Mouse (Mus musculus) gastrocnemius, postnatal 25 days (tissue): ENCODE data around the gene Scaper. TPM values are rescaled to one million over a fixed set of nuclear protein-coding genes. Genes with fewer than 3 reads are reported as not detected.

Experiments used
- DNase-seq: peaks from one replicate; pipeline ENCODE4 v3.0.0; 2022
- total RNA-seq, 2 experiments: library from RNA; stranded (reverse); gene quantifications; 1 replicate in 1 of 2; 2 replicates in 1 of 2; pipeline ENCODE4 v1.2.3; 2021

The Scaper gene
- total RNA-seq, 2 experiments from 2014 or later = 6.1 TPM

DNA sequence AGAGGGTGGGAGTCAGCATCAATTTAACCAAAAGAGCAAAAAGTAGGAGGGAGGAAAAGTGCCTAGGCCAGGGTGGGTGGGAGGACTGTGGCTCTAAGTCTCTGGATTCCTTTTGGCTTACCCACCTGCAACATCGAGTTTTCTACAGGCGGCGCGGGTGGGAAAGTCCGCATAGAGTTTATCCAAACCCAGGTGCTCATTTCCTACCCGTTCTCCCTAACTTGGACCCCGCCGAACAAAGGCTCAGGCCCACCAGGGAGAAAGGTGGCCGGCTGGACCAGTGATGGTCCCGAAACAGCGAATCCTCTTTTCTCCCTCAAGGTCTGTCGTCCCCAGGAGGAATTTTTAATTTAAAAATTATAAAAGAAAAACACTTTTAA lies 397.5 kb downstream of the Scaper start:
- DNase-seq = no peak

DNA sequence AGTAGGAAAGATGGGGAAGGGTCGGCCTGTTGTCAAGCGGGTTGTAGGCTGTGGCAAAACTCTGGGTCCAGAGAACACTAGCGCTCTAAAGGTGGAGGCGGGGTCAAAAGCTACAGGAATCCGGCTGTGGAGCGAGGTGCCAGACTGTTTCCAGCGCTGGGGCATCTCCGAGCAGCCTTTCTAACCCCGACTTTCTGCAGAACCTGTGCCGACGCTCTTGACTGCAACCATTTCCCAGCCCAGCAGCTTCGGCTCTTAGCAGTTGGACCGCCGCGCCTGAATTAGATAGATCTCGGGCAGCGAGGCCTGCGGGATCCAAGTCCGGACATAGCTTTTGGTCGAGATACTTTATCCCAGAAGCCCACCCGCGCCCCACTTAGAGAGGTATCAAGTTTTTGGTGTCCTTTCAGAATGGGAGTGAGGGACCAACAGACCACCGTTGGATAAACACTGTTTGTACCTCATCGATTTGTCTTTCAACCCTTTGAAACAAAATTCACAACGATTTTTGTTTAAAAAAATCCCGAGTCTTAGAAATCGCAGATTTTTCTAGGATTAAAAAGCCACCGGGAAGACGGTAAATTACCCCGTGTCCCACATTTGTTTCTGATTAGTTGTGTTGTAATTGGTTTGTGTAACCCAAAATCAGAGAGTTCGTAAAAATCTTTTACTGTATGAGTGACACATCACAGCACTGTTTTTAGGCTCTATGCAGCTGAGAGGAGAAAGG lies 398.1 kb downstream of the Scaper start:
- DNase-seq = no peak

DNA sequence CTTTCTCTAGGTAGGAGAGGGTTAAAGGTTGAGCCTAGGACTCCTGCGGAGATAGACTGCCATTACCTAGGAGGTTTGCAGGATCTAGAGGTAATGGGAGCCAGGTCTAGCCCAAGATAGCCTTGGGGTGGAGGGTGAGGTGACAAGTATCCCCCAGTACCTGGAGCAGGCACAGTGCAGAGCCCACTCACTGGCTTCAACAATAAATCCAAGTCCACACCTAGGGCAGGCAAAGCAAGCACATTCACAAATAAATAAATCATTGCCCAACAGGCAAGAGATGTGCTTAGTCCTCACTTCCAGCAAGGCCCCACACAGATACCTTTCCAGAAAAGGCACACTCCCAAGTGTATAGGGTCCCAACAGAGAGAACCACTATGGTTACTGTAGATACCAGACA lies 398.9 kb downstream of the Scaper start:
- no peak for DNase-seq

DNA sequence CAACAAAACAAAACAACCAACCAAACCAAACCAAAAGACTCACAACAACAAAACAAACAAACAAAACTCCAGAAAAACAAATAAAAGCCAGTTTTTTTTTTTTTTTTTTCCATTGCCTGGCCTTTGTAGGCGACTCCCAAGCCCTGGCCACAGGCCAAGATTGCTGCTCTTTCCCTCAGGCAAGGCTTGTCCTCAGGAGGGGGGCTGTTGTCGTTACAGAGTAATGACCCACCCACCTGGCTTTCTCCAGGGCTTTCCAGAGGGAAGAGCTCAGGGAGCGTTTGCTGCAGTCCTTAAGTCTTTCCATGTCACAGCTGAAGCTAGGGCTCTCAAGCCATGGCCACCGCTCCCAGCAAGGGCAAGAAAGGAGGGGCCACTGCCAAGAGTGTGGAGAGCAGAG lies 399.5 kb downstream of the Scaper start, which contains the start of gene Isl2:
Gene Isl2 (plus strand): TSS at position 296 of the 400 bp plus-strand sequence.
- DNase-seq = no peak

DNA sequence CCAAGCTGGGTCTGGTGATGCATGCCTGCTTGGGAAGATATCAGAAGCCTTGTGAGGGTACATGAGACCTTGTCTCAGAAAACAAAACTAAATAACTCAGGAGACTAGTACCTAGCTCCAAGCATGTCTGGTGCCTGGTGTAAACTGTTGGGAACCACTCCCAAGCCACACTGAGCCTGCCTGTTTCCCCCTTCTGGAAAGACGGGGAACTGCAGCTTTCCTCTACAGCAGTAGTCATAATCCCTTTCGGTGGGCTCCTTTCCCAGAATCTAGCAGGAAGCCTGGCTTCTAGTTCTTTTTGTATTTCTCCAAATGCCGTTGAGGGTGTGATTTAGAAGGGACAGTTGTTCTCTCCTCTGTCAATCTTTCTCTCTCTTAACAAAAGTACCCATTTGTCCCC lies 402.0 kb downstream of the Scaper start:
- DNase-seq = no peak

DNA sequence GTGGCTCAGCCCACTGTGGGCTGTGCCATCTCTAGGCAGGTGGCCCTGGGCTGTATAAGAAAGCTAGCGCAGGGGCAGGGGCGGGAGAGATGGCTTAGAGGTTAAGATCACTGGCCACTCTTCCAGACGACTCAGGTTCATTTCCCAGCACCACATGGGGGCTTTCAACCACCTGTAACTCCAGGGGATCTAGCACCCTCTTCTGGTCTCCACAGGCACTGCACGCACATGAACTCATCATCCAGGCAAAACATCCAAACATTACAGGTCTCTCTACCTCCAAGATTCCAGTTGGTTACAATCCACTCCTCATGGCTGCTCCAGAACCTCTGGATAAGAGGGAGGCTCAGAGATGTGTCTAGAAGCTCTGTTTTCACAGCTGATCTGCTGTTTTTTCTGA lies 412.2 kb downstream of the Scaper start:
- no peak for DNase-seq

DNA sequence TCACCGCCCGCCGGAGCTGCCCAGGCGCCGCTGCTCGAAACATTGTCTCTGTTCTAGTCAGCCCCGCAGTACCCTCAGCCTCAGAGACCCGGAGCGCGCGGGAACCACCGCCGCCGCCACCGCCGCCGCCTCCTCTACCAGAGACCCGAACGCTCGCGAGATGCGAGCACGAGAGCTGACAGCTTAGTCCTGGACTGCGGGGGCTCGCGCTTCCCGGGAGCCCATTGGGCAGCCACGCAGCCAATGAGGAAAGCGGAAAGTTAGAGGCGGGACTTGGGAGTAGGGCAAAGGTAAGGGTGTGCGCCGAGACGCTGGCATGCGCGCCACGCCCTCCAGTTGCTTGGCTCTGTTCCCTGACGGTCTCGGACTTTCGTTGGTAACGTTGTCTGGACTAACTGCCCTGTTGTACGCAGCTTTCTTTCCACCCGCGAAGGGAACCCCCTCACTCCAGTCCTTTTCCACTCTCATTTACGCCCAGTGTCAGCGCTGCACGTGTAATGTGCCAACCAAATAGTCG lies 425.8 kb downstream of the Scaper start, which contains the start of gene Etfa:
Gene Etfa (minus strand): TSS at position 217 of the 517 bp plus-strand sequence.
- DNase-seq = peak; percentile 97

DNA sequence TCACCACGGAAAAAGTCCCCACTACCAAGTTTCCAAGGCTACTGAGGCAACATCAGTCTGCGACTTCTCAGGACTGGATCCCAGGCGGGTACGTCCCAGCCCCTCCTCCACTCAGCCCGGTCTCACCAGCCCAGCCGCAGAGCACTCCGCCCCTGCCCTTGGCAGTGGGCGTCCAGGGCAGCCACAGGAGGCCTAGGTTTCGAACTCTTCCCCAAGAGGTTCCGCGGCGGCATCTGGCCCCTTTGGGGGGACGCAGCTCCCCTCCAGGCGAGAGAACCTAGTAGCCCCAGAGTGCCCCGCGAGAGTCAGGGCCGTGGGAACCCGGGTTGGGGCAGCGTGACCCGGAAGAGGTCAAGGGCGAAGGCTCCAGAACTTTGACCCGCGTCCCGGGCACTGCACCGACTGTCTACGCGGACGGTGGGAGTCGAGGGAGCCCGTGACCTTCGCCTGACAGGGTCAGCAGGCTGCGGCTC lies 426.4 kb downstream of the Scaper start:
- DNase-seq = no peak

DNA sequence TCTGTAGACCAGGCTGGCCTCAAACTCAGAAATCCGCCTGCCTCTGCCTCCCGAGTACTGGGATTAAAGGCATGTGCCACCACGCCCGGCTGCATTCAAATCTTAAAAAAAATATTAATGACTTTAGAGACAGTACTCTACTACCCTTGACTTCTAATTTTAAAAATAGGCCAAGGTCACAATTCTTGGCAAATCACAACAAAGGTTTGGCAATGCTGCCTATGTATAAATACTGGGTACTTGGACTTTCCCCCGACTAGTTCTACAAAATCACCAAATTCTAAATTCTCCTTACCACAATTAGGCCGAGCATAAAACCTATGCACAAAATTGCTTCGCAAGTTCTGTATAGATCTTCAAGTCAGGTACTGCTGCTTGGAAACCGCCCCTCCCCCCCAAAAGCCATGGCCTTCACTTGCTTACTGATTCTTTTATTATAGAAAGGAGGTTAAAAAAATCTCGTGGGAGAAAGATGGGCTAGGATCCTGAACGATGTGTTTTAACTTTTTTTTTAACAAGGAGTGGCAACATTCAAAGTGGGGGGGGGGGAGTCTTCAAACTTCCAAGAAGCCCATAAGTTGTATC lies 427.2 kb downstream of the Scaper start:
- DNase-seq = no peak

DNA sequence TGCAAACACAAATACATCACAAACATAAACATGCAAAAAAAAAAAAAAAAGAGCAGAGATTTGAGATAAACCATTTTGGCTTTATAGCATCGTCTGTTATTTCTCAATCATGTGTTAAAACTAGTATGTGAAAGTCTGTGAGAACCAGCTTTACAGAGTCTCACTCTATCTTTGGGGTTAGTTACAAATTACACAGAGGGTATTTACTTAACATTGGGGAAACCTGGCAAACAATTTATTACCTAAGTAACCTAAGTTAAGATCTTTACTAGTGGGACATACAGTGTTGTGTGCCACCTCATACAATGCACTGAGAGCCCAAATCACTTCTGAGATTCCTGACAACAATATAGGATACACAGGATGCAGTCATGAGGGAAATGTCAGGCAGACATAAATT lies 428.2 kb downstream of the Scaper start:
- no peak for DNase-seq

DNA sequence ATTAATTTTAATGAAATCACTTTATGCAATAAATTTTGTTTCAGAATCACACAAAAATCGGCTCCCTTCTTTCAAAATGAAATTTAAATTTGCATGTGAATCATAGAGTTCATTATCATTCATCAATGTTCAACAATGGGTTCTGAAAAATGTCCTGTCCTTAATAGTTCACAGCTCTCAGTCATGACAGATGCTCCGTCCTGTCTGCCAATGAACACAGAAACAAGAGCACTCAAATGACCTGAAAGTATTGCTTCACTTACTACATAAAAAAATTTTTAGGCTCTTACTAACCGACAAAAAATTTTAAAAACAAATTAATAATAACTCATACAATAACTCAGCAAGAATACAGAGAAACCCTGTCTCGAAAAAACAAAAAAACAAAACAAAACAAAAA lies 429.2 kb downstream of the Scaper start:
- peak; percentile 14 for DNase-seq

DNA sequence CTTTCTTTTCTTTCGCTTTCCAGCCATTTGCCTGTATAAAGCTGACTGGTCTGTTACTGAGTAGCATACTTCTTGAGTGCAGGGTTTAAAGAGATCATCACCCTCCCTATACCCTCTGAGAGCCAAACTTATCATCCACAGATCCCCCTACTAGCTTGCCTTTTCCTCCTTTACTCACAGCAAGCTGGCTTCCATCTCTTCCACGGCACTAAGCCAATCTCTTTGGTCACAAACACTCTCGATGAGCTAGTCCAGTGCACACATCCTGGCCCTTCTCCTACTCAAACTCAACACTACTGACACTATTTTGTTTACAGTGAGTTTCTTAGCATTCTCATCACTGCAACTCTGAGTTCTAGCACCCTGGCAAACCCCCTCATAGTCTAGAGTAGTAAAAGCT lies 430.0 kb downstream of the Scaper start:
- DNase-seq = peak; percentile 21

Other genes starting within 250 kb of the Scaper start
- gene 4930563M21Rik, start 72.4 kb upstream of the Scaper start, total RNA-seq = not detected
- 10 to 100 TPM; 18.8 to 20.3 TPM for gene Rcn2, start 103.7 kb upstream of the Scaper start, total RNA-seq
- under 1 TPM; 0.67 to 0.96 TPM for gene Pstpip1, start 151.8 kb upstream of the Scaper start, total RNA-seq
- gene Tspan3, start 227.4 kb upstream of the Scaper start, total RNA-seq = 100 to 1,000 TPM; 112 to 139 TPM